Mouse (Mus musculus) brain, embryonic 14.5 days (tissue): ENCODE measurements around the gene Icam1. TPM values are rescaled to one million over a fixed set of nuclear protein-coding genes. Genes with fewer than 3 reads are reported as not detected.
"Not testable (repeated sequence)": the region's sequence is repeated elsewhere in the genome, so short reads cannot be mapped to it uniquely, and the experiment has no call there.

Experiments
- DNase-seq: peaks from one replicate; pipeline ENCODE4 v3.0.0-alpha.2; 2011; ENCODE audit warnings: low read depth
- CTCF ChIP-seq: fragments of 200-500 bp; IDR thresholded peaks from 2 replicates; pipeline ENCODE4 v1.5.1; 2012; ENCODE audit warnings: inconsistent platforms, mild to moderate bottlenecking, moderate library complexity, borderline replicate concordance; ENCODE audit not compliant: insufficient read depth, insufficient read length; ENCODE audit errors: extremely low read depth
- POLR2A ChIP-seq: fragments of 200-500 bp; IDR thresholded peaks from 2 replicates; pipeline ENCODE4 v1.6.1; 2012; ENCODE audit warnings: mild to moderate bottlenecking, inconsistent platforms, borderline replicate concordance; ENCODE audit not compliant: poor library complexity, insufficient read depth, insufficient read length, severe bottlenecking; ENCODE audit errors: extremely low read depth
- polyA plus RNA-seq: library from polyadenylated mRNA; depleted of rRNA; stranded (reverse); fragments of >200 nt; gene quantifications from 2 replicates; pipeline ENCODE4 v1.2.3, GENCODE M21; 2012

Icam1 gene
- polyA plus RNA-seq, 1 experiment = 3.9 TPM

GRCm38 (mm10) chr9:21030781-21031250, 15.0 kb downstream of the Icam1 start:
- peak; percentile 89 for DNase-seq
- no peak for TF ChIP-seq POLR2A
- TF ChIP-seq CTCF = peak; percentile 59; the same call in 1 of the 2 replicates

GRCm38 (mm10) chr9:21031251-21031895, 15.6 kb downstream of the Icam1 start:
- DNase-seq = peak; percentile 71
- TF ChIP-seq POLR2A (no peak), CTCF (no peak)

GRCm38 (mm10) chr9:21031896-21032351, 16.1 kb downstream of the Icam1 start, which contains the start of gene Icam5:
TSS of gene Icam5 (plus strand) at chr9:21032073.
- DNase-seq = peak; percentile 48
- TF ChIP-seq CTCF (no peak), POLR2A (no peak)

- TF ChIP-seq CTCF (no peak), POLR2A (no peak)
- DNase-seq = no peak
These were observed 16.7 kb downstream of the Icam1 start for GRCm38 (mm10) chr9:21032491-21032890.

- no peak for TF ChIP-seq POLR2A
- no peak for TF ChIP-seq CTCF
- DNase-seq = peak; percentile 65
These were observed 17.4 kb downstream of the Icam1 start for GRCm38 (mm10) chr9:21033136-21033535.

- DNase-seq = no peak
These were observed 18.8 kb downstream of the Icam1 start for GRCm38 (mm10) chr9:21034481-21035085.

GRCm38 (mm10) chr9:21035586-21035985, 19.8 kb downstream of the Icam1 start:
- no peak for DNase-seq

More at GRCm38 (mm10) chr9:21034481-21035085, 18.8 kb downstream of the Icam1 start:
- no peak for TF ChIP-seq CTCF
- no peak for TF ChIP-seq POLR2A

GRCm38 (mm10) chr9:21036161-21036560, 20.4 kb downstream of the Icam1 start:
- no peak for TF ChIP-seq CTCF
- TF ChIP-seq POLR2A = no peak
- no peak for DNase-seq

More at GRCm38 (mm10) chr9:21035586-21035985, 19.8 kb downstream of the Icam1 start:
- TF ChIP-seq CTCF = no peak
- TF ChIP-seq POLR2A = no peak

GRCm38 (mm10) chr9:21036666-21037065, 20.9 kb downstream of the Icam1 start:
- DNase-seq = no peak
- TF ChIP-seq POLR2A = no peak
- TF ChIP-seq CTCF = no peak

- peak; percentile 59 for DNase-seq
- TF ChIP-seq POLR2A = peak; percentile 50; the same call in 1 of the 2 replicates
- no peak for TF ChIP-seq CTCF
These were observed 21.7 kb downstream of the Icam1 start for GRCm38 (mm10) chr9:21037481-21037891.

- TF ChIP-seq POLR2A = no peak
- TF ChIP-seq CTCF = no peak
- no peak for DNase-seq
These were observed 24.0 kb downstream of the Icam1 start for GRCm38 (mm10) chr9:21039779-21040178.

GRCm38 (mm10) chr9:21041308-21041707, 25.5 kb downstream of the Icam1 start:
- no peak for TF ChIP-seq POLR2A
- TF ChIP-seq CTCF = no peak
- no peak for DNase-seq

- no peak for TF ChIP-seq CTCF
- no peak for TF ChIP-seq POLR2A
- DNase-seq = no peak
These were observed 27.8 kb downstream of the Icam1 start for GRCm38 (mm10) chr9:21043563-21043962.

GRCm38 (mm10) chr9:21044785-21045184, 29.0 kb downstream of the Icam1 start:
- DNase-seq = not testable (repeated sequence)
